Mouse (Mus musculus) liver, postnatal 0 days (tissue): ENCODE measurements around the gene Coro2b.

Source experiments
- CTCF ChIP-seq: sonication (generic); IDR thresholded peaks from 2 replicates; pipeline ENCODE4 v1.5.1; 2016; ENCODE audit warnings: antibody characterized with exemption, low read depth
- EP300 ChIP-seq: IDR thresholded peaks from 2 replicates; pipeline ENCODE4 v1.6.1; 2016; ENCODE audit warnings: antibody characterized with exemption, low read depth, mild to moderate bottlenecking

GRCm38 (mm10) chr9:62476782-62477487, 59.9 kb downstream of the Coro2b start:
- TF ChIP-seq CTCF (no peak), EP300 (no peak)
